Mouse (Mus musculus) frontal cortex, adult (tissue): ENCODE measurements around the gene Tpcn2.

Experiments
- ATAC-seq: cut with Nextera tagmentation; 2 replicates; pipeline ENCODE4 v1.9.2; 2017; ENCODE audit warnings: mild to moderate bottlenecking, moderate library complexity, mixed read lengths; ENCODE audit not compliant: low TSS enrichment

The Tpcn2 gene

DNA sequence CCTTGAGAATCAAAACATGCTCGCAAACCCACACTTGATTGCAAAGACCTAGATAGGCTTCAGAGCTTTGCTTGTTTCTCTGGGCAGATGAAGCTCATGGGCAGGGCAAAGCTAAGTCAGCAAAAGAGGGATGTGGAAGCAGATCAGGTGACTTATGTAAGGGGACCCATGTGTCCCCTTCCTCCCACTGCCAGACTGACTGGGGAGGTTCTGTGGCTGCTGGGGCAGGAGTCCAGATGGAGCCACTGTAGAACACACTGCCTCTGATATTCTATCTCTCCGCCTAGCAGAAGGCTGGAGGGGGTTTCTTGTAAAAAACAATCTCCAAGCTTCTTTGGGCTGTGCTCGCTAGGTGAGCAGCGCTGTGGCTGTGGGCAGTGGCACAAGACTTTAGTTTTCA is 128.1 kb downstream of the Tpcn2 start:
- ATAC-seq = no peak

DNA sequence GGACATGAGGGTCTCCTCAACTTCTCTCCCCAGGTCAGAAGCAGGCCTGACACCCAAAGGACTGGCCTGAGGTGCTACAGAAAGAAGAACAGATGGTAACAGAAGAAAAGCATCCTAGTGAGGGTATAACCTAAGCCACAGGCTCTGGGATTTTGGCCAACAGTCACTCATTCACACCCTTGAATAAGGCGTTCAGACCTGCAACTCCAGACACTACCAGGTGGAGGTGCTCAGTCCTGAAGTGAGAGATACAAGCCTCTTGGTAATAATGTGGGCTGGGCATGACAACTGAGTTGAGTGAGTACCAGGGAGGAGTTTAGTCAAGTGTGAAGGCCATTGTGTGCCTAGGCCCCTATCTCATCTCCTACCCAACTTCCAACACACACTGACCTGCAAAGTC is 129.7 kb downstream of the Tpcn2 start:
- no peak for ATAC-seq

DNA sequence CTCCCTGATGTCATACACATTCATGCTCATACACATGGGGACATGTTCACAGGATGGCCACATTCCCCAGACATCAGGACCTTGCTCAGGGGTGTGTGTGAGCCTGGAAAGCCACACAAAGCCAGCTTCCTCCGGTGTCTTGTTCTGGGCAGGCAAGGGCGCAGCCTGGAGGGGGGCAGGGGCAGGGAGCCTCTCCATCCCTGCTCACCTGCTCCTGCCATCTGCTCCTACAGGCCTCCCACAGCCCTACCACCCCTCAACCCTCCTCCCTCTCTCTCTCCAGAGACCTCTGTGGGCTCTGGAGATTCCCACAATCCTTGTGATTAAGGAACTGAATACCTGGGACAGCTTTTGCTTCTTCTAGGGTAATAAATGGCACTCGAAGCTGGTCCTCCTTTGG is 132.0 kb downstream of the Tpcn2 start:
- ATAC-seq = no peak

DNA sequence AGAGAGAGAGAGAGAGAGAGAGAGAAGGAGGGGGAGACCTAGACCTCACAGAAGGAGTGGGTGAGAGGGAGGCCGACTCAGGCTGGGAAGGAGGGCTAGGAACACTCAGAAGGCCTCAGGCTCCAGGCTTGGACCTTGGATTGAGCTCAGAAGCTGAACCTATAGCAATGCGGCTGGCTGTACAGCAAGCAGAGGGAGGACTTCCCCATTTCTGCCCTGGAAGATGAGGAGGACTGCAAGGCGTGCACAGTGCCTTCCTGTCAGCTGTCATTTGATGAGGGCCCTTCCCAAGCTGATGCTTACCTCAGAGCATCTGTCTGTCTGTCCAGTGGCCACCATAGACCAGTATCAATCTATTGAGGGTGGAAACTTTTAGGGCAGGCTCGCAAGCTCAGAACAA is 134.9 kb downstream of the Tpcn2 start:
- no peak for ATAC-seq

DNA sequence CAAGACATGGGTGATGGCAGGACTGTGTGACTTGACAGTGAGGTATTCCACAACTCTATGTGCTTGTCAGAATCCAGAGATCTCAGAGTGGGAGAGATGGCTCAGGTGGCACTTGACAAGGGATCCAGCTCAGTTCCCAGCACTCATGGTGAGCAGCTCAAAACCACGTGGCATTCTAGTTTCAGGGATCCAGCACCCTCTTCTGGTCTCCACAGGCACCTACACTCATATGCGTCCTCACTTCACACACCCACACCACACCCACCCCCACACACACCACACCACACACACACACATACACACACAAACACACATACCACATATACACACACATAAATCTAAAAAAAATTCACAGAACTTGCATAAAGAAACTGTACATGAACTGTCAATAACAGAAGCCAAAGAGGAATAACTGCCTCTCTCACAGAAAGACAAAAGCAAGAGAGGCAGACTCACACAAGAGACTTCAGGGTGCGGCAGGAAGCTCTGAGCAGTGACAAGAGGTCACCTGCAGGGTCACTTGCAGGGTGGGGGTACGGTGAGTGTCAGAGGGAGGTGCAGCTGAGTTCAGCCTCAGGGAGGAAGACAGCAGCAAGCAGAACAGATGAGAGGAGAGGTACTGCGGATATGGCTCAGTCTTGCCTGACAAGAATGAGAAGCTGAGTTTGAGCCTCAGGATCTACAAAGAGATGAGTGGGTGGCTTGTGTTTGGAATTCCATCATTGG is 135.7 kb downstream of the Tpcn2 start:
- no peak for ATAC-seq

DNA sequence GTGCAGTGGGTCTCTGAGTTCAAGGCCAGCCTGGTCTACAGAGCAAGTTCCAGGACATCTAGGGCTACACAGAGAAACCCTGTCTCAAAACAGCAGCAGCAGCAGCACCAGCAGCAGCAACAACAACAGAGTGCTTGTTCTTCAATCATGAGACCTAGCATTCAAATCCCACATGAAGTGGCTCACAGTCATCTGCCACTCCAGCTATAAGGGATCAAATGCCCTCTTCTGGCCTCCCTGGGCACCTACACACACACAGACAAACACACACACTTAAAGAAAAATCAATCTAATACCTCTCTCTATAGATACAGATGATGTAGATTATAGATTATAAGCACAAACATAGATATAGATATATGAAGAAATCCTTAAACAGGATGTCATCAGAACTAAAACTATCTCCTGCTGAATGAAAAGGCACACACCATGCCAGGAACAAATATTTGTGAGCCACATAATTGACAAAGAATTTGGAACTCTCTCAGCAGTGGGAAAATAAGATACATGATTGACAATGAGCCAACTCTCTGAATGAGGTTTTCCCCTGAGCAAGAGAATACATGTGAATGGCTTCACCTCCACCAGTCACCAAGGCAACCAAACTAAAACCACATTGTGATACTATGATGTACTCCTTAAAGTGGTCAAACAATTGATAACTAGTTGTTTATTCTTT is 137.4 kb downstream of the Tpcn2 start:
- no peak for ATAC-seq

DNA sequence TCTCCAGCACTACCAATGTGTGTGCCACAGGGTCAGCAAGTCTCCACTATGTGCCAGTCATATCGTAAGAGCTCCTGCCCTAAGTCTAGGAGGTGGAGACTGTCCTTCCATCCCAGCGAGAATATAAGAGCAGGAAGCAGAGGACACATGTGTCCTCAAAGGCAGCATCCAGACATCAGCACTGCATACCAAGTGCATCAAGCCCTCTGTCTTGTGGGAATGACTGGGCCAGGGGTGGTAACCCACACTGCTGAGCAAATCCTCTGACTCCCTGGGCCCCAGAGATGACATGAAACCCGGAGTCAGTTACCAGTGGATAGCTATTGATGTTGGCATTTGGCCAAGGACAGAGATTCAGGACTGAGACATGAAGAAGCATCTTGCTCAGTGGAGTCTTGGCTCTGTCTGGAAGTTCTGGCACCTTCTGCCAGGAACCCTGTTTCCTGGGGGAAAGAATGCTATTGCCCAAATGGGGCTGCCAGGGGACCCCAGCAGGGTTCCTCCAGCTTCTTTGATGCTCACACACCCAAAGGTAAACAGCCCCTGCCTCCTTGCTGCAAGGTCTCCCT is 140.2 kb downstream of the Tpcn2 start:
- ATAC-seq = no peak

DNA sequence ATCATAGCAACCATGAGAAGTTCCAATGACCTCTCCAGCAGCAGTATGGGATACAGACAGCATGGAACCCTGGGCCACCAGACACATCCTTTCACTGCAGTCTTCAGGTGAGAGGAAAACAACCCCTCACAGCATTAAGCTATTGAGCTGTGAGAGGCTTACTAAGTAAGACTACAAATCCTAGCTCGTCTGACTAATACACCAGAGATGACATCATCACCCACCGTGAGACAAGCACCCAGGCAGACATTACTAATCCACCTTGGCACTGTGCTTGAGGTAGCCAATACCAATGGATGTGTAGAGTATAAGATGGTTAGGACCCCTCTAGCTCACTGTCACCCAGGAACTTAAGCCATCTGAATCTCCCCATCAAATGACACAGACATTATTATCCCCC is 143.2 kb downstream of the Tpcn2 start:
- no peak for ATAC-seq

DNA sequence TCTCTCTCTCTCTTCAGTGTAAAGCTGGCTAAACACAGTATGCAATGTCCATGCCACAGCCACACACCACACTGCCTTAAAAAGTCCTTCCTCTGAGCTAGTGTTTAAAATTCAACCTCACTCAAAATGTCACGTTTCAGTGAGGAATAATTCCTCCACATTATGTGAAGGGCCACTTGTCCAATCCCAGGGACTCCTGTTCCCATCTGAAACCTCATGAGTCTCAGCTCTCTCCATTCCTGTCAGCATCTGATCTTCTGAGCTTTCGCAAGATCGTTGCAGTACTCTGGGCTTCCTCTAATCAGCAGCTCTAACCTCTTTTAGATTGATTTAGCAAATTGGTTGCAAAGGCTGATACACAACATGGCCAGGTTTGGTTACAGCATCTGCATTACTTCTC is 144.2 kb downstream of the Tpcn2 start:
- no peak for ATAC-seq

DNA sequence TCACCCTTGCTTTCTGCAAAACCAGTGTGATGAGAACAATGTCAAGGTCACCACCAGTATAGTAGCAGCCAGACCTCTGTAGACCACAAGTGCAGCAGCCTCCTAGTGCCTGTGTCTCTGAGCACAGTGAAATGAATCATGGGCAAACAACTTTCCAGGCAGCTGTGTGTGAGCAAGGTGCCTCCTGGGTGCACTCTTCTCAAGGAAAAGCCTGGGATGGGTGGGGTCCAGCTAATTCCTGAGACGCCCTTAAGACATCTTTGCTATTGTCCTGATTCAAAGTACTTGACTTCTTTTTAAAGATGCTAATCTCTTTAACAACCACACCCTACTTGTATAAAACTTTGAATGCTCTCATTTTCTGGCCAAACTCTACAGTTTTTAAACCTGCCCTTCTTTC is 144.7 kb downstream of the Tpcn2 start:
- ATAC-seq = no peak

DNA sequence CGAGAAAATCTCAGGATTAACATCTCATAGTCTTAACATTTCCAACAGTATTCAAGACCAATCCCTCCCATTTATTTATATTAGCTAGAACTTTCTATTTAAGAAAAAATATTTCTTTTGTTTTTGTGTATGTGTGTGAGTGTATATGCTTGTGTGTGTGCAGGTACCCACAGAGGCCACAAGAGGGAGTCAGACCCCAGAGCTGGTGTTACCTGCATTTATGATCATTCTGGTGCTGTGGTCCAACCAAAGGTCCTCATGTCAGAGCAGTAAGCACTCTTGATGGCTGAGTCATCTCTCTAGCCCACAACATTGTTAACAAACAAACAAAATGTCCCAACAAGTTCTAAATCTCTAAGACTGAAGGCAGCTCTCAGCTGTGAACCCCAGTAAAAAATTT is 145.9 kb downstream of the Tpcn2 start:
- no peak for ATAC-seq

DNA sequence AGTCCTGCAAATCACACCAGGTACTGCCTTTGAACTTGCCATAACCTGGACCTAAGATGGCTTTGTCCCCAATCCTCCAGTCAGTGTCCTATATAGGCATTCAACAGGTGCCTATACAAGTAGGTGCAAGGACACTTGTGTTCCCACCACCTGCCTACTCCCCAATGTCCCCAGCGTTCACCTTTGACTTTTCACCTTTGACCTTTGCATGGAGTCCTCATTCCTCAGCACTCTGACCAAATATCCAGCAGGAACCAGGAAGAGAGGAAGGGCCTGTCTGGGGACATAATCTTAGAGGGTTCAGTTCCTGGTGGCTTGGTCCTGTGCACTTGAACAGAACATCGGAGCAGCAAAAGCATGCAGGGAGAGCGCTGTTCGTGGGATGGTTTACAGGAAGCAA is 147.0 kb downstream of the Tpcn2 start:
- ATAC-seq = no peak
